Mouse (Mus musculus): ENCODE measurements around the gene Nr2c2.

Nr2c2 gene

GRCm38 (mm10) chr6:92093869-92094268 is 2.7 kb downstream of the Nr2c2 start:
- in situ Hi-C loops (cut with MboI; ENCODE audit: low pct_unique_long_range_greater_than_20kb in 1 of 2, low sequenced_read_pairs in 2 of 2, unreplicated experiment in 1 of 2) = no loop called here

- in situ Hi-C loops (cut with MboI; ENCODE audit: low pct_unique_long_range_greater_than_20kb in 1 of 2, low sequenced_read_pairs in 2 of 2, unreplicated experiment in 1 of 2) = no loop called here
Observed at GRCm38 (mm10) chr6:92100679-92101360, 9.6 kb downstream of the Nr2c2 start.

- in situ Hi-C loops (cut with MboI; ENCODE audit: low pct_unique_long_range_greater_than_20kb in 1 of 2, low sequenced_read_pairs in 2 of 2, unreplicated experiment in 1 of 2) = no loop called here
Observed at GRCm38 (mm10) chr6:92124547-92124946, 33.4 kb downstream of the Nr2c2 start.

DNA sequence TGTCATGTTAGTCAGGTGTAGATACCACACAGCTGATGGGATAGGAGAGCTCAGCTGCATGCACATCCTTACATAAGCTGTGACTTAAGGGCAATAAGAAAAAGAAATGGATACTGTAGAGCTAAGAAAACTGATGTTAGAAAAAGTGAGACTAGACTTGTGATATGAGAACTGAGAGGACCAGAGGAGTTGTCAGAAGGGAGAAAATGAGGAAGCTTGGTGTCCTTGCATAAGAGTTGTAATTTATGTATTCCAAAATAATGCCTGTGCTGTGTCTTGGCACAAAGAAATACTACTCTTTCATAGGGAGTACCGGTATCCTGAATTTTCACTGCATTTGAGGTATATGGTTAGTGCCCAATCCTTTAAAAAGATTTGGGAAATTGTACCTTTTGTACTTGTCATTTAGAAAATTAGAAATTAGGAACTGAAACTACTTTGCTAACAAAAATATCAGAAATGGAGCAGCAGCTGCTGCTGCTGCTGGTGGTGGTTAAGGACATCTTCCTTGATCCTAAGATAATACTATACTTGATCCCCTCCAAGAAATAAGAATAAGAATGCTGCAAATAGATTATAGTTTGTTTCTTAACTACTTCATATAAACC is 35.8 kb downstream of the Nr2c2 start:
- in situ Hi-C loops (cut with MboI; ENCODE audit: low pct_unique_long_range_greater_than_20kb in 1 of 2, low sequenced_read_pairs in 2 of 2, unreplicated experiment in 1 of 2) = no loop called here

DNA sequence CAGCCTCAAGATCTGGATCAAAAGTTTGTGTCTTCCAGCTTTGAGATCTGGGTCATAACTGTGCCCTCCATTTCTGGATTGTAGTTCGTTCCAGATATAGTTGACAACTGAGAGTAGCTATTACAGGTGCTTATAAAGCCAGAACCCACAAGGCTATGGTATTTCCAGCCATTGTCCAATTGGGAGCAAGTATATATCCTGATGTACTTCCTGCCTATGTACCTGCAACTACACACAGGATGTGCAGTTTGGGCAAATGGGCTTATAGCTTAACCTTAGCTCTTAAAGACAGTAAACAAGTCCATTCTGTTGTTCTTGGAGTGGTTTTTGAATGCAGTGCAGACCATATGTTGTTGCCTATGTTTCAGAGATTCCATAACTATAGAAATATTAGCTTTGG is 40.3 kb downstream of the Nr2c2 start:
- in situ Hi-C loops (cut with MboI; ENCODE audit: low pct_unique_long_range_greater_than_20kb in 1 of 2, low sequenced_read_pairs in 2 of 2, unreplicated experiment in 1 of 2) = no loop called here

GRCm38 (mm10) chr6:92132021-92132911 is 41.1 kb downstream of the Nr2c2 start:
- in situ Hi-C loops (cut with MboI; ENCODE audit: low pct_unique_long_range_greater_than_20kb in 1 of 2, low sequenced_read_pairs in 2 of 2, unreplicated experiment in 1 of 2) = no loop called here

- in situ Hi-C loops (cut with MboI; ENCODE audit: low pct_unique_long_range_greater_than_20kb in 1 of 2, low sequenced_read_pairs in 2 of 2, unreplicated experiment in 1 of 2) = no loop called here
Observed at GRCm38 (mm10) chr6:92133617-92134016, 42.4 kb downstream of the Nr2c2 start.

- in situ Hi-C loops (cut with MboI; ENCODE audit: low pct_unique_long_range_greater_than_20kb in 1 of 2, low sequenced_read_pairs in 2 of 2, unreplicated experiment in 1 of 2) = no loop called here
Observed at GRCm38 (mm10) chr6:92136356-92136755, 45.2 kb downstream of the Nr2c2 start.

DNA sequence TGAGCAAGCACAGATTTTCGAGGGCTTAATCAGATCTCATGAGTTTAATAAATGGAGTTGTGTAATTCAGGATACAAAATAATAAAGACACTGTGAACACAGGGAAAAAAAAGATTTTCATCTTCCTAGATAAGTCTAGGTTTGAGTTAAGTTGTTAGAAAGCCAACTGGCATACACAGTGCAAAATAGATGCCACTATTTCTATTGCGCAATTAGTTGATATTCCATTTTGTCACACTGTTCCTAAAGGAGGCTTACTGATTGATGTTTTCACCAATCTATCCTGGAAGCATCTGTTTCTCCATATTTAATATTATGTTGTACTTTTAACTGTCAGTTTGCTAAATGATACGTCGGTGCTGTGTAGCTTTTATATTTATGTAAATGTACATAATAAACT is 54.7 kb downstream of the Nr2c2 start:
- in situ Hi-C loops (cut with MboI; ENCODE audit: low pct_unique_long_range_greater_than_20kb in 1 of 2, low sequenced_read_pairs in 2 of 2, unreplicated experiment in 1 of 2) = no loop called here

GRCm38 (mm10) chr6:92153774-92154173 is 62.6 kb downstream of the Nr2c2 start:
- in situ Hi-C loops (cut with MboI; ENCODE audit: low pct_unique_long_range_greater_than_20kb in 1 of 2, low sequenced_read_pairs in 2 of 2, unreplicated experiment in 1 of 2) = no loop called here

- in situ Hi-C loops (cut with MboI; ENCODE audit: low pct_unique_long_range_greater_than_20kb in 1 of 2, low sequenced_read_pairs in 2 of 2, unreplicated experiment in 1 of 2) = no loop called here
Observed at GRCm38 (mm10) chr6:92158801-92159200, 67.6 kb downstream of the Nr2c2 start.

DNA sequence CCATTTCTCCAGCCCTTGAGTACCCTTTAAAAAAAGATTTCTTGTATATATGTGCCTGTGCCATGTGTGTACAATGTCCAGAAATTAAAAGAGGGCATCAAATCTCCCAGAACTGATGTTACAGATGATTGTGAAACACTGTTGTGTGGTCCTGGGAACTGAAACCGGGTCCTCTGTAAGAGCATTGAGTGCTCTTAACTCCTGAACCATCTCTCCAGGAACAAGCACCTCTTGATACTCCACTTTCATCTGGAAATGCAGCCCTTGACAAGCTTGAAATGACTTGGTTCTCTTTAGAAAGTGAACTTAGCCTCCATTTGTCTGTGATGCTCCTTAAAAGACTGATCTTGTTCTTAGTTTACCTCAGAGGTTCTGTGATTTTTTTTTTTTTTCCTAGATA is 71.5 kb downstream of the Nr2c2 start:
- in situ Hi-C loops (cut with MboI; ENCODE audit: low pct_unique_long_range_greater_than_20kb in 1 of 2, low sequenced_read_pairs in 2 of 2, unreplicated experiment in 1 of 2) = no loop called here

- in situ Hi-C loops (cut with MboI; ENCODE audit: low pct_unique_long_range_greater_than_20kb in 1 of 2, low sequenced_read_pairs in 2 of 2, unreplicated experiment in 1 of 2) = no loop called here
Observed at GRCm38 (mm10) chr6:92176450-92176849, 85.3 kb downstream of the Nr2c2 start.

DNA sequence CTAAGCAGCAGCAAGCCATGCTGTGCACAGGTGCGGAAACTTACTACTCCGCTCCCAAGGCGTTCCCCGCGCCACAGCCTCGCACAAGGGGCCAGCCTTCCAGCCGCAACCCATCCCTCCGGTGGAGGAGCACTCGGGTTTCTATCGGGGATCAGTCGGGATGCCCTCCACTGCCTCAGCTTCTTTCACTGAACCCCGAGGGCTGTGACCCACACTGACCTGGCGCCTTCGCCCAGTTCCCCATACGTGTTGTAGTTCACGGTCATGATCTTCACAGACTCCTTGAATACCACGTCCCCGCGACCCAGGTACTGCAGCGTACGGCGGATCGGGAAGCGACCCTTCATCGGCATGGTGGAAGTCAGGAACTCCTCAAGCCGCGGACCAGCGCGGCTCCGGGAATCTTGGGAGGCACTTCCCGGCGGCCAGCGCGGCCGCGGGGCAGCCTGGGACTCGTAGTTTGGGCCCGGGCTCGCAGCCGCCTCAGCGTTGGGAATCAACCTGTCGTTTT is 92.5 kb downstream of the Nr2c2 start, which contains the start of gene Mrps25:
TSS of gene Mrps25 (minus strand) at position 413 of the 511 bp plus-strand sequence.
- in situ Hi-C loops (cut with MboI; ENCODE audit: low pct_unique_long_range_greater_than_20kb in 1 of 2, low sequenced_read_pairs in 2 of 2, unreplicated experiment in 1 of 2) = no loop called here

DNA sequence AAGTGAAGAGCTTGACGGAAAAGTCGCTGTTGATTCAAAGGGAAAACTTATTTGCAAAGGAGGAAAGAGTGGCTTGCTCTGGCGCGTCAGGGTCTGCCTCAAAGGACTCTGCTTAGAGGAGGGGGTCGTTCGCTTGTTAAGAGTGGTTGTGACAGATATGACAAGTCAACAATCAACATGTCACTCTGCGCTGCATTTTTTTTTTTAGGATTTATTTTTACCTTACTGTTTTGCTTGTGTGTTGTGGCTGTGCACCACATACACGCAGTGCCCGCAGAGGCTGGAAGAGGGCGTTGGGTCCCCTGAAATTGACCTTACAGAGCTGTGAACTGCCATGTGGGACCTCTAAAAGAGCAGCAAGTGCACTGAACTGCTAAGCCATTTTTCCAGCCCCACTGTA is 93.0 kb downstream of the Nr2c2 start:
- in situ Hi-C loops (cut with MboI; ENCODE audit: low pct_unique_long_range_greater_than_20kb in 1 of 2, low sequenced_read_pairs in 2 of 2, unreplicated experiment in 1 of 2) = no loop called here

GRCm38 (mm10) chr6:92199414-92199813 is 108.2 kb downstream of the Nr2c2 start:
- in situ Hi-C loops (cut with MboI; ENCODE audit: low pct_unique_long_range_greater_than_20kb in 1 of 2, low sequenced_read_pairs in 2 of 2, unreplicated experiment in 1 of 2) = no loop called here

GRCm38 (mm10) chr6:92214055-92214772 is 123.0 kb downstream of the Nr2c2 start:
- in situ Hi-C loops (cut with MboI; ENCODE audit: low pct_unique_long_range_greater_than_20kb in 1 of 2, low sequenced_read_pairs in 2 of 2, unreplicated experiment in 1 of 2) = no loop called here

DNA sequence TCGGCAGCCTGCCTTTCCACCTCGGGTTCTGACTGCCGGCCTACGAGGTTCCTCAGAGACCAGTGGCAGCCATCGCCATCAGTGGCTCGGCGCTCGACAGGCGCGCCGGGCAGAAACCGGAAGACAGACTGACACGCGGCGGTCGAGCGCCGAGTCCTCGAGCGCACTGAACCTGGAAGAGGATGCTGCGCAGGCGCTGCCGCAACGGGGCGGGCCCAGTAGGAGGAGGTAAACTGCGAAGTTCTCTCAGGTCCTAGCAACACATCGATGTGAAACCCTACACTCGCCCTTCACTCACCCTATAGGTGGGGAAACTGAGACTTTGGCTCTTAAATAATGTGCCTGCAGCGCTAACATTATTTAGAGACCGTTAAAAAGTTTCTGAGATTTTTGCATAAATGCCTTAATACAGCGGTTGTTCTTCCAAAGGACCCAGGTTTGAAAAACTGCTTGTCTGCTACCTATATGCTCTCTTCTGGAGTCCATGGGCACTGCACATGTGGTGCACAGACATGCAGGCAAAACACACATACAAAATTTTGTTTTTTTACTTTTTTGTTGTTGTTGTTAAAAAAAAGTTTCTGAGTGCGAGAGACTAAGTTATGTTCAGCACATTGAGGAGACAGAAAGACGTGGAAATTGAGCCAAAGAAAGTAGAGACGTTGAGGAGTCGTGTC is 123.7 kb downstream of the Nr2c2 start, which contains the start of gene Rbsn:
TSS of gene Rbsn (minus strand) at position 153 of the 677 bp plus-strand sequence.
- in situ Hi-C loops (cut with MboI; ENCODE audit: low pct_unique_long_range_greater_than_20kb in 1 of 2, low sequenced_read_pairs in 2 of 2, unreplicated experiment in 1 of 2) = no loop called here

Data from mouse embryonic stem cell (cell line).